Mouse (Mus musculus) right cerebral cortex, postnatal 25 days (tissue): ENCODE measurements around the gene Usp2.
A peak's percentile ranks its signal among the peaks of the same experiment; 100 is the strongest.

Experiments used
- DNase-seq: peaks from one replicate; pipeline ENCODE4 v3.0.0; 2022

Gene Usp2

GRCm38 (mm10) chr9:44129633-44130032, 62.8 kb downstream of the Usp2 start:
- no peak for DNase-seq

DNA sequence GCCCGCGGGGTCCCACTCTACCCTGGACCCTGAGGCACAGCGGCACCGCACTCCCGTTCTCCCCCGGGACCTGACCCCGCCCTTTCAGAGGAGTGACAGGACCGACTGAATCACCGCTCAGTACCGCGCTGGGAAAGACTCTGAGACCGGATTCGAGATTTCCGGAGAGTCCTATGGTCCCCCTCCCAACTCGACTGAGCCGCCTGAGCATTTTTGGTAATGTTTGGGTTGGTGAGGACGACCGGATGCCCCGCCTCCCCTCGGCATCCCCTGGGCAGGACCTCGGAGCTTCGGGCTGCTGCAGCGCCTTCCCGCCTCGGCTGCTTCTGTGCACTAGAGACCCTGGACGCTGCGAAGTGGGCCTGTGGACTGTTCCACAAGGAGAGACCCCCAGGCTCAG, 63.2 kb downstream of the Usp2 start:
- no peak for DNase-seq

DNA sequence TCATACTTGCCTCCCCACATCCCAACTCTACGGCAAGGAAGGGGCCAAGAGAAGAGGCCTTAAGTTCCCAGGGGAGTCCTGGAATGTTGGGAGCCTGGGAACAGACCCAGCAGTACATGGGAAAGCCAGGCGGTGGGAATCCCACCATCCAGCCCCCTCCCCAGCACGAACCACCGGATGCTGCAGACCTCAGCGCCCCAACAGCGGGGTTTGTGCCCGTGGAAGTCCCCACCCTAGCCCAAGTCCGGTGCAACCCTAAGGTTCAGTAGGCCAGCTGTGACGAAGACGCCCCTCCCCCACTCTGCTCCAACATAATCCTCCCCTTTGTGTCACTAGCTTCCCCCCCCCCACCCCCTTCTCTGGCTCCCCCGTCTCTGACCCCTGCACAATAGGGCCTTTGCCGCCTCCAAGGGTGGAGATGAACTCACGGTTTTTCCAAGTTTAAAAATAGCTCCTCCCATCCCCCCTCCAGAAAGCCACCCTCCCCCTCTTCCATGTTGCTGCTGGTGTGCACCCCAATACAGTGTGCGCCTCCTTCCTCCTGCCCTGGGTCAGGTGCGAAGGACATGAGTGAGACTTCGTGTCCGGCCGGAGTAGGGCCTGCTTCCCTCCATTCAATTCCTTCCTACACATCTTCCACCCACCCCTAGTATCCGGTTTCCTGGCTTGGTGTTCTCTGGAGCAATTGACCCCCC, 63.9 kb downstream of the Usp2 start:
- no peak for DNase-seq

GRCm38 (mm10) chr9:44131276-44131590, 64.4 kb downstream of the Usp2 start:
- no peak for DNase-seq

DNA sequence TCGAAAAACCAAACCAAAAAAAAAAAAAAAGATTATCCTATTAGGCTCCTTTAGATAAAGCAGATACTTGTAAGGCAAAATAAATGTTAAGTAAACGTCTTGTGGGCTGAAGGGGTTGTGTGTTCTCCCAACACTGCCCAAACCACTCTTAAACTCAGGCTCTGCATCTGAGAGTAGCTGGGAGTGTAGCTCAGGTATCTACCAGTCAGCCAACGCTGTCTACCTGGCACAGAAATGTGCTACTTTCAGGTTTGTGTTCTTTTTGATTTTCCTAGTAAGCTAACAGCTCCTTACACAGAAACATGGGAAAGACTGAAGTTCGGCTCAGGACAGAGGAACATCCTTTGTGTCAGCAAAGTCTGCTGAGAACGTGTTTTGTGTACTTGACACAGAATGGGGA, 65.4 kb downstream of the Usp2 start:
- no peak for DNase-seq

DNA sequence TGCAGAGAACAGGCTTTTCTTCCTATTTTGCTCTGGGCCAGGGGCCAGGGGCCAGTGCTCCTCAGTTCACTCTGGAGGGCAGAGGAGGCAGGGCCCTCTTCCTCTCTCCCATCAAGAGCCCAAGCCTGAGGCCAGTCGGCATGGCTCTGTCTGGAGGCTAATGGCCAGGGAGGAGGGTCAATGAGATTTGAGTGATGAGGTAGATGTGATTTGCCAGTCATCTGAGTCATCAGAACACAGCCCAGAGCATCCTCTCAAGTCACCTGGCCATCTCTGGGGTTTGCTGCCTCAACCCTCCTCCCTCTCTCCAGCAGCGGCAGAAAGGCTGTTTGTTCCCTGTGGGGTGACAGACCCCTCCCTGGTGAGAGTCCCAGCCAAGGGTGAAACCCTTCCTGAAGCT, 66.5 kb downstream of the Usp2 start:
- DNase-seq, result no peak

DNA sequence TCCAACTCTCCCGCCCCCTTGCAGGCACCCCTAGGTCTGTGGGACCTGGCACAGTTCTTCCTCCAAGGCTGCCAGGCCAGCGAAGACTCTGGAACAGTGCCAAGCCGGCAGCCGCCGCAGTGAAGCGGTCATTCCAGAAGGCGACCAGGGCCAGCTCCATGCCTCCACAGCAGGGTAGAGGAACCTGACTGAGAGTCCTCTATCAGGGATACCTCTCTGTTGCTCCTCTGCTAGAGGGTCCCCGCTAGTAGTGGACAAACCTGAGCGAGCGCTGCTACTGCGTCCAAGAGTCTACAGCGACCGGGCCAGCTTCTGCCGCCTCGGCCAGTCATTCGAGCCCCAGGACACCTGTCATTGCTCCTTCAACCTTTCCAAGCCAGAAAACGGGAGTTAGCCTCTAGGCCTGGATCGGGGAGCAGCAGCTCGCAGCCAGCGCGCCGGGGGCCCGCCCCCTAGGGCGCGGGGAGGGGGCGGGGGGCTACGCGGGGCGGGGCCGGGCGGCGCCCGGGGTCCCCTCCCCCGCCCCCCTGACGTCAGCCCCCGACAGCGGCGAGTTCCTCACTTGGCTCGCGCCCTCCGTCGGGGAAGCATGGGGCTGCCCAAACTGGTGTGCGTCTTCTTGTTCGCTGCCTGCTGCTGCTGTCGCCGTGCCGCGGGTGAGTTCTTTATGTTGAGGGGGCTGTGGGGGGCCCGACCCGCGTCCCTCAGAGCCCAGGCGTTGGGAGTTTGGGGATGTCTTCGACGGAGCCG, 67.5 kb downstream of the Usp2 start, which contains the start of gene Mcam:
Gene Mcam, plus strand, starts transcription at position 369 of the 750 bp plus-strand sequence.
- DNase-seq, result peak; percentile 20

DNA sequence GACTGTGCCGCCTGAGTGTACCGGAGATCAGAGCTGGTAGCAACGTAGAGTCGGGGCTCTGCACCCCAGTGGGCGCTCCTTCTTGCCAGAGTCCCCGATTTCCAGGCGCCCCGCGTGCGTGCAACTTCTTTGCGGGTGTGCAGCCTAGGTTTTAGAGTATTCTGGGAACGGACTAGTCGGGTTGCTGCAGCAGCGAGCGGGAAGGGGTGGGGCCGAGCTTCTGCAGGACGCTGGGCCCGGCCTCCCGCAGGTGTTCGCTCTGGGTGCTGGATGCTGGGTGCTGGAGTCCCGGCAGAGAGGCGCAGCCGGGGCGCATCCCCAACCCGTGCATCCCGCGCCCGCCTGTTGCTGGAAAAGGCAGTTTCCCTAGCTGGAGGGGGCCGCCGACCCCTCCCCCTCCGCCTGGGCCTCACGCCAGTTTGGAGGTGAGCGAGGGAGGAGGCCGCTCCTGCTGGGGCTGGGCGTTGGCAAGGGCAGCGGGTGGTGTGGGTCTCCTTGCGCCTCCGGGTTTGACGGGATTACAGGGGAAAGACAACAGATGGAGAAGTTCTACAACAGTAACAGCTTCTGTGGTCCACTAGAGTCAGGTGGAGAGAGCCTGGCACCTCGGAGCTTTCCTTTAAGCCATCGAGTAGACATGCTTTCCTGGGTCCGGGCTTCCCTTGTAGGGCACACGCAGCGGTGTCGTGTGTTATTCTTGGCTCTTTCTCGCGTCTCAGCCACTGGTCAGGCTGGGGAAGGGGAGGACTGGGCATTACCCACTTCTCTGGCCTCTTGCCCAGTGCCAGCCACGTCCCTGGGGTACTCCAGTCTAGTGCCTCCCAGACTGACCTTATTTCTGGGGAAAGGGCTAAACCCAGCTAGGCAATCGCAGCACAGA, 68.3 kb downstream of the Usp2 start:
- DNase-seq, result peak; percentile 19

- no peak for DNase-seq
Measured at GRCm38 (mm10) chr9:44135731-44136411, 69.0 kb downstream of the Usp2 start.

GRCm38 (mm10) chr9:44137846-44138245, 71.0 kb downstream of the Usp2 start:
- DNase-seq, result no peak

DNA sequence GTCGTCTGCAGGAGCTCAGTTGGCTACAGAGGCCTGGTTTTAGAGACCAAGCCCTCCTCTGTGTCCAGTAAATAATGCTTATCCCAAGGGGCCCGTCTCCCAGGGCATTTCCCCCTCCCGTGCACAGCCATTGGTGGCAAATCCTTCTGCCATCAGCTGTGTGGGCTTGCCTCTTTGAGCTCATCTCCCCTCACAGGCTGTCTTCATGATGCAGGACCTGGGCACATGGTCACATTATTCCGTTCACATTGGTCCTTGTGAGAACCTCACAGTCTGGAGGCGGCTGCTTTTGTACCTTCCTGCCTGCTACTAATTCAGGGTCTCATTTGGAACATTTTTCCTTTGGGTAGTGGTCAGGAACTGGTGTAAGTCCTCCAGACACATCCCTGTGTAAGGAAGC, 75.1 kb downstream of the Usp2 start:
- DNase-seq, result no peak

GRCm38 (mm10) chr9:44143421-44143820, 76.6 kb downstream of the Usp2 start:
- DNase-seq, result no peak

DNA sequence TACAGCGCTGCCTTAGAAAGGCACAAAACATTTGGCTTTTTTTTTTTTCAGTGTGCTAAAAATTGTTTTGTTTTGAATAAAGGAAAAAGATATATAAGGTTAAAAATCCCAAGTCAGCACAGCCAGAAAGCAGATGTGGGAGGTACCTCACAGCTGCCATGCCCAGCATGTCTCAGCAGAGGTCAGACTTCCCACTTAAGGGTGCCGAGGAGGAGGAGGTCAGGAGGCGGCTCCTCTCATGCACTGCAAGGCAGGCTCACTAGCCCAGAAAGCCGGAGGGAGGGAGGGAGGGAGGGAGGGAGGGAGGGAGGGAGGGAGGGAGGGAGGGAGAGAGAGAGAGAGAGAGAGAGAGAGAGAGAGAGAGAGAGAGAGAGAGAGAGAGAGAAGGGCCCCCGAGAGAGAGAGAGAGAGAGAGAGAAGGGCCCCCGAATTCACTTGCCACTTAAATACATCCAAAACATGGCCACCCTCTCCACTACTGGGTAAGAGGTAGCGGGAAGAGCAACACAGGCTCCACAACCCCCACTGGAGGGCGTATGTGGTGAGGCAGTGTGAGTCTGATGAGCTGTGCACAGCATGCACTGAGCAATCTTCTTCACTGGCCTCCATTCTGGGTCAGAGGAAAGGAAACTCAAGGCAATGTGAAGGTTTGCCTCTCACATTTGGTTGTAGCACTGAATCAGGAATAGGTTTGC, 77.3 kb downstream of the Usp2 start:
- DNase-seq, result no peak

DNA sequence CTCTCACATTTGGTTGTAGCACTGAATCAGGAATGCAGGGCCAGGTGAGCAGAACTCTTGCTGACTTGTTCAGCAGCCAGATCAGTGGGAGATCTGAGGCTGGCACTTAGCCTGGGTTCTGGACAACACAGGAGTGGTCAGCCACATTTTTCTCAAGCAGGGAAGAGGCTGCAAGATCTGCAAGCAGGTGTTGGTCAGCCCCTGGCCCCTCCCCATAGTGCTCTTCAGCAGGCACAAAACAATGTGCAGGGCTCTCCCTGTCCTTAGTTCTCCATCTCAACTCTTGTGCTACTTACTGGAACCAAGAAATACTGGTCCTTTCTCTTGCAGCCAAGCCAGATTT, 77.9 kb downstream of the Usp2 start:
- no peak for DNase-seq
